Mouse (Mus musculus) midbrain, postnatal 0 days (tissue): Measurements from ENCODE around the gene Adam15. TPM values are rescaled to one million over a fixed set of nuclear protein-coding genes. Genes with fewer than 3 reads are reported as not detected.

Source experiments
- ATAC-seq: fragments of 200-750 bp; cut with Nextera tagmentation; 2 replicates; pipeline ENCODE4 v1.8.0; 2017; ENCODE audit warnings: moderate number of reproducible peaks, mild to moderate bottlenecking, moderate TSS enrichment, moderate library complexity; ENCODE audit not compliant: low FRiP score
- DNase-seq: peaks from one replicate; pipeline ENCODE4 v3.0.0-alpha.2; 2015; ENCODE audit warnings: low spot score
- H3K27ac ChIP-seq: fragments of 300-500 bp; sonication (generic); 2 replicates; pipeline ENCODE4 v1.5.1; 2014; ENCODE audit warnings: low read depth, mild to moderate bottlenecking, low read length, mixed read lengths
- H3K27me3 ChIP-seq: fragments of 300-500 bp; sonication (generic); 2 replicates; pipeline ENCODE4 v1.6.1; 2014; ENCODE audit warnings: low read length, control low read depth, mixed read lengths; ENCODE audit not compliant: insufficient read depth
- H3K36me3 ChIP-seq: fragments of 300-500 bp; sonication (generic); 2 replicates; pipeline ENCODE4 v1.6.1; 2014; ENCODE audit warnings: low read length, control low read depth, mixed read lengths; ENCODE audit not compliant: insufficient read depth
- H3K4me1 ChIP-seq: fragments of 300-500 bp; sonication (generic); 2 replicates; pipeline ENCODE4 v1.6.1; 2014; ENCODE audit warnings: mild to moderate bottlenecking, control low read depth, antibody characterized with exemption, low read length, mixed read lengths; ENCODE audit not compliant: insufficient read depth
- H3K4me2 ChIP-seq: fragments of 300-500 bp; sonication (generic); 2 replicates; pipeline ENCODE4 v1.6.1; 2014; ENCODE audit warnings: low read depth, mild to moderate bottlenecking, low read length, mixed read lengths; ENCODE audit not compliant: poor library complexity, severe bottlenecking
- H3K4me3 ChIP-seq: fragments of 300-500 bp; sonication (generic); 2 replicates; pipeline ENCODE4 v1.5.1; 2014; ENCODE audit warnings: low read depth, mild to moderate bottlenecking, low read length, moderate library complexity
- H3K9ac ChIP-seq: fragments of 300-500 bp; sonication (generic); replicated peaks from 2 replicates; pipeline ENCODE4 v1.6.1; 2014; ENCODE audit warnings: mild to moderate bottlenecking, low read length, moderate library complexity, mixed read lengths; ENCODE audit not compliant: poor library complexity, severe bottlenecking
- H3K9me3 ChIP-seq: fragments of 300-500 bp; sonication (generic); 2 replicates; pipeline ENCODE4 v1.6.1; 2016; ENCODE audit warnings: low read length, control low read depth
- CTCF ChIP-seq: IDR thresholded peaks from 2 replicates; pipeline ENCODE4 v1.5.1; 2016; ENCODE audit warnings: antibody characterized with exemption, mild to moderate bottlenecking
- WGBS: fragments of 180-500 bp; shearing (Covaris S2); extraction: QIAGEN DNeasy Blood & Tissue Kit; methylation state at CpG from one replicate; pipeline ENCODE4 v1.1.7; 2014; 5-methylcytosine and 5-hydroxymethylcytosine counted together
- polyA plus RNA-seq: library from polyadenylated mRNA; unstranded; fragments of >200 nt; fragmentation: Nextera tagmentation; extraction: Ambion mirVana; gene quantifications from 2 replicates; pipeline ENCODE4 v1.2.1, GENCODE M21; 2015
- total RNA-seq: library from RNA; depleted of rRNA; stranded (reverse); fragments of >200 nt; gene quantifications from 2 replicates; pipeline ENCODE4 v1.2.3, GENCODE M21; 2014

Gene Adam15
- total and polyA plus RNA-seq, 2 experiments from 2014 or later, result 73.6 to 88.8 TPM

GRCm38 (mm10) chr3:89340465-89340864 is 9.3 kb downstream of the Adam15 start:
- peak overlapping the region; percentile 59 for H3K4me2 ChIP-seq
- peaks cover 29% of the 10 kb centered on the region for H3K36me3 ChIP-seq
- 0 out of 2 replicates have a peak, but pooled peaks cover 2% of the 10 kb centered on the region for H3K4me1 ChIP-seq
- WGBS, result 5% methylated on average over 11 of the region's 11 CpGs
- DNase-seq (peak; percentile 79), ATAC-seq (peak; percentile 39)
- peak; percentile 99 for TF ChIP-seq CTCF
- H3K27me3 ChIP-seq, result no peaks in the 10 kb centered on the region
- no peaks in the 10 kb centered on the region for H3K9me3 ChIP-seq
- H3K9ac ChIP-seq, result peak overlapping the region; percentile 44
- H3K4me3 ChIP-seq, result peak overlapping the region; percentile 32
- H3K27ac ChIP-seq, result no peak overlapping the region

GRCm38 (mm10) chr3:89339416-89339815 is 10.4 kb downstream of the Adam15 start:
- H3K27me3 ChIP-seq, result no peaks in the 10 kb centered on the region
- no peak overlapping the region for H3K9ac ChIP-seq
- no peaks in the 10 kb centered on the region for H3K9me3 ChIP-seq
- 32% methylated on average over 8 of the region's 8 CpGs for WGBS
- DNase-seq (peak; percentile 55), ATAC-seq (no peak)
- no peak overlapping the region for H3K4me2 ChIP-seq
- H3K4me1 ChIP-seq, result 0 out of 2 replicates have a peak, but pooled peaks cover 2% of the 10 kb centered on the region
- no peak overlapping the region for H3K4me3 ChIP-seq
- peak; percentile 83 for TF ChIP-seq CTCF
- H3K36me3 ChIP-seq, result peaks cover 20% of the 10 kb centered on the region
- H3K27ac ChIP-seq, result no peak overlapping the region

- Histone ChIP-seq H3K27ac (no peak within 1 kb of the TSS), H3K4me1 (peaks cover 2% of the 10 kb centered on the region; the same call in 1 of the 2 replicates), H3K27me3 (no peaks in the 10 kb centered on the region), H3K4me2 (peak within 1 kb of the TSS; percentile 98), H3K36me3 (peaks cover 7% of the 10 kb centered on the region), H3K9me3 (no peaks in the 10 kb centered on the region), H3K9ac (peak within 1 kb of the TSS; percentile 70), H3K4me3 (peak within 1 kb of the TSS; percentile 80)
- DNase-seq (peak; percentile 72), ATAC-seq (peak; percentile 66)
- WGBS, result under 1% methylated on average over 44 of the region's 44 CpGs
- no peak for TF ChIP-seq CTCF
These were observed 11.8 kb downstream of the Adam15 start, which contains the start of gene Efna4 for GRCm38 (mm10) chr3:89337721-89338578. TSS of gene Efna4 (minus strand) at chr3:89338028.

GRCm38 (mm10) chr3:89337062-89337720 is 12.6 kb downstream of the Adam15 start:
- DNase-seq (no peak), ATAC-seq (no peak; the same call in 1 of the 2 replicates)
- peak overlapping the region; percentile 98 for H3K4me2 ChIP-seq
- H3K4me1 ChIP-seq, result peaks cover 6% of the 10 kb centered on the region; the same call in 1 of the 2 replicates
- peak overlapping the region; percentile 70 for H3K9ac ChIP-seq
- peak overlapping the region; percentile 80 for H3K4me3 ChIP-seq
- peaks cover 4% of the 10 kb centered on the region; the same call in 1 of the 2 replicates for H3K36me3 ChIP-seq
- 2% methylated on average over 16 of the region's 21 CpGs for WGBS
- H3K27me3 ChIP-seq, result no peaks in the 10 kb centered on the region
- H3K9me3 ChIP-seq, result no peaks in the 10 kb centered on the region
- H3K27ac ChIP-seq, result no peak overlapping the region
- no peak for TF ChIP-seq CTCF

- H3K9me3 ChIP-seq, result no peaks in the 10 kb centered on the region
- no peak overlapping the region for H3K27ac ChIP-seq
- H3K9ac ChIP-seq, result no peak overlapping the region
- peaks cover 2% of the 10 kb centered on the region; the same call in 1 of the 2 replicates for H3K36me3 ChIP-seq
- 20% methylated on average over 6 of the region's 6 CpGs for WGBS
- peak overlapping the region; percentile 80; the same call in 1 of the 2 replicates for H3K4me3 ChIP-seq
- ATAC-seq (no peak), DNase-seq (no peak)
- TF ChIP-seq CTCF, result no peak
- H3K4me2 ChIP-seq, result peak overlapping the region; percentile 98
- no peaks in the 10 kb centered on the region for H3K27me3 ChIP-seq
- H3K4me1 ChIP-seq, result peaks cover 7% of the 10 kb centered on the region; the same call in 1 of the 2 replicates
These were observed 13.3 kb downstream of the Adam15 start for GRCm38 (mm10) chr3:89336529-89336928.
